Mouse (Mus musculus) liver, postnatal 0 days (tissue): ENCODE results near the gene Kif17. TPM values are rescaled to one million over a fixed set of nuclear protein-coding genes. Genes with fewer than 3 reads are reported as not detected.

Experiments
- ATAC-seq: fragments of 200-750 bp; cut with Nextera tagmentation; 2 replicates; pipeline ENCODE4 v1.8.0; 2017; ENCODE audit warnings: mild to moderate bottlenecking, moderate library complexity
- DNase-seq: peaks from one replicate; pipeline ENCODE4 v3.0.0-alpha.2; 2016
- H3K27ac ChIP-seq: fragments of 300-500 bp; sonication (generic); 2 replicates; pipeline ENCODE4 v1.5.1; 2014; ENCODE audit warnings: antibody characterized with exemption, moderate library complexity, mild to moderate bottlenecking, low read depth
- H3K27me3 ChIP-seq: fragments of 300-500 bp; sonication (generic); 2 replicates; pipeline ENCODE4 v1.6.1; 2014; ENCODE audit warnings: low read length, control low read depth, mixed read lengths; ENCODE audit not compliant: insufficient read depth
- H3K36me3 ChIP-seq: fragments of 300-500 bp; sonication (generic); replicated peaks from 2 replicates; pipeline ENCODE4 v1.6.1; 2014; ENCODE audit warnings: mild to moderate bottlenecking, control low read depth, low read length, moderate library complexity, mixed read lengths; ENCODE audit not compliant: insufficient read depth
- H3K4me1 ChIP-seq: fragments of 300-500 bp; sonication (generic); 2 replicates; pipeline ENCODE4 v1.6.1; 2014; ENCODE audit warnings: antibody characterized with exemption, mild to moderate bottlenecking, control low read depth; ENCODE audit not compliant: insufficient read depth
- H3K4me2 ChIP-seq: fragments of 300-500 bp; sonication (generic); 2 replicates; pipeline ENCODE4 v1.6.1; 2014; ENCODE audit warnings: low read depth, mild to moderate bottlenecking, low read length, moderate library complexity, mixed read lengths
- H3K4me3 ChIP-seq: fragments of 300-500 bp; sonication (generic); 2 replicates; pipeline ENCODE4 v1.5.1; 2014; ENCODE audit warnings: low read depth, low read length
- H3K9ac ChIP-seq: fragments of 300-500 bp; sonication (generic); replicated peaks from 2 replicates; pipeline ENCODE4 v1.6.1; 2014; ENCODE audit warnings: mild to moderate bottlenecking, moderate library complexity
- H3K9me3 ChIP-seq: fragments of 300-500 bp; sonication (generic); 2 replicates; pipeline ENCODE4 v1.6.1; 2016; ENCODE audit warnings: mild to moderate bottlenecking, control low read depth, low read length, mixed read lengths
- CTCF ChIP-seq: sonication (generic); IDR thresholded peaks from 2 replicates; pipeline ENCODE4 v1.5.1; 2016; ENCODE audit warnings: antibody characterized with exemption, low read depth
- EP300 ChIP-seq: IDR thresholded peaks from 2 replicates; pipeline ENCODE4 v1.6.1; 2016; ENCODE audit warnings: antibody characterized with exemption, low read depth, mild to moderate bottlenecking
- WGBS: fragments of 180-500 bp; shearing (Covaris S2); extraction: QIAGEN DNeasy Blood & Tissue Kit; methylation state at CpG from one replicate; pipeline ENCODE4 v1.1.7; 2014; ENCODE audit not compliant: insufficient replicate concordance; 5-methylcytosine and 5-hydroxymethylcytosine counted together
- polyA plus RNA-seq: library from polyadenylated mRNA; unstranded; fragments of >200 nt; fragmentation: Nextera tagmentation; extraction: Ambion mirVana; gene quantifications from 2 replicates; pipeline ENCODE4 v1.2.1, GENCODE M21; 2015

The Kif17 gene
- polyA plus RNA-seq, 1 experiment from 2014 or later: 0.08 TPM

DNA sequence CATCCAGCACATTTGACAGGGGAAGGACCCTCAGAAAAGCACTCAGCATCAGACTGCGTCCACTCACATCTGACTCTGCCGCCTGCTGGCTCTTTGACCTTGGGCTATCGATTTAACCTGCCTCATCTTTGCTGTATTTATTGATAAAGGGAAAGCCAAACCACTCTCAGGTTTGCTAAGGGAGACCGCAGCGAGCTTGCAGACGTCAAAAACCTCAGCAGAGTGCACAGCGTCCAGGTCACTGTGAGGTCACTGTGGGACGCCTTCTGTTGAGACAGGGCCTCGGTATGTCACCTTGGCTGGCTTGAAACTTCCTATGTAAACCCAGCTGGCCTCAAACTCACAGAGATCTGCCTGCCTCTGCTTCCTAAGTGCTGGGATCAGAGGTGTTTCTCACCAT, 87.1 kb downstream of the Kif17 start:
- Histone ChIP-seq H3K4me1 (no peaks in the 10 kb centered on the region), H3K27me3 (no peaks in the 10 kb centered on the region), H3K27ac (no peak overlapping the region), H3K9ac (no peak overlapping the region), H3K4me2 (no peak overlapping the region), H3K36me3 (no peaks in the 10 kb centered on the region), H3K4me3 (no peak overlapping the region), H3K9me3 (no peaks in the 10 kb centered on the region)
- ATAC-seq: 0 out of 2 replicates have a peak, but pooled peaks have one; percentile 19
- no peak for TF ChIP-seq EP300
- no peak for TF ChIP-seq CTCF
- 56% methylated on average over 9 of the region's 9 CpGs for WGBS
- DNase-seq: peak; percentile 21

DNA sequence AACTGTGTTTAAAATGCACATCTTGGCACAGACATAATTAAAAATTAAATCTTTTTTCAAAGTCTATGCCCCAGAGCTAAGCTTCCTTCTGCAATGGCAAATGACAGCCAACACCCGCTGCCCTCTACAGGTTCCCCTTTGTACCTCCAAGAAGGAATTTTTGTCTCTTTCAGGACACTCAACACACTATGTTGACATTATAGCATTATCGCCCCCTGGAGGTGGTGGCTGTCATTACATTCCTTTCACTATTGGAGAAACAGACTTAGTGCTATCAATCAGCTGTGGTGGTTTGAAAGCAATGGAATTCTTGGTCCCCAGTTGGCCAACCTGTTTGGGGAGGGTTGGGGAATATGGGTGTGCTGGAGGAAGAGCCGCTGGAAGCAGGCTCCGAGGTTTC, 89.7 kb downstream of the Kif17 start:
- Histone ChIP-seq H3K27me3 (no peaks in the 10 kb centered on the region), H3K9ac (no peak overlapping the region), H3K36me3 (no peaks in the 10 kb centered on the region), H3K4me3 (no peak overlapping the region), H3K4me1 (peaks cover 4% of the 10 kb centered on the region; the same call in 1 of the 2 replicates), H3K9me3 (no peaks in the 10 kb centered on the region), H3K27ac (no peak overlapping the region), H3K4me2 (no peak overlapping the region)
- TF ChIP-seq CTCF (peak; percentile 70), EP300 (no peak)
- DNase-seq (peak; percentile 44), ATAC-seq (no peak)
- 28% methylated on average over 4 of the region's 4 CpGs for WGBS

DNA sequence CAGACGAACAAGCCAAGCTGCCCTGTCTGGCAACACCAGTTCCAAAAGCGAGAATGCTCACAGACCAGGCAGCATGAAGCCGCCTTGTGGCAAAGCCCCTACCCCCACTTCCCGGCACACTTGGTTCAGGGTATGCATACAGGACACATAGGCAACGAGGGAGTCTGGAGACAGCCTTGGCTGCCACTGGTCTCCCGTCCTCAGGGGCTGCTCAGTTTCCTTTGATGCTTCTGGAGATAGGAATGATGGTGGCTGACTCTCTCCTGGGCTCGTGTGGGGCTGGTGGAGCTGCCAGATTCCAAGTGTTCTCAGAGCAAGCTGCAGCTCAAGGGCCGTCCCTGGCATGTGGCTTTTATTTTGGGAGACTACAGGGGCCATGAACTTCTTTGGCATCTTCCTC, 91.2 kb downstream of the Kif17 start:
- H3K36me3 ChIP-seq: no peaks in the 10 kb centered on the region
- H3K9me3 ChIP-seq: no peaks in the 10 kb centered on the region
- no peak overlapping the region for H3K4me2 ChIP-seq
- H3K27ac ChIP-seq: no peak overlapping the region
- H3K9ac ChIP-seq: no peak overlapping the region
- H3K4me3 ChIP-seq: no peak overlapping the region
- 65% methylated on average over 8 of the region's 8 CpGs for WGBS
- DNase-seq (no peak), ATAC-seq (no peak)
- no peaks in the 10 kb centered on the region for H3K27me3 ChIP-seq
- H3K4me1 ChIP-seq: peaks cover 4% of the 10 kb centered on the region; the same call in 1 of the 2 replicates
- no peak for TF ChIP-seq EP300
- no peak for TF ChIP-seq CTCF

DNA sequence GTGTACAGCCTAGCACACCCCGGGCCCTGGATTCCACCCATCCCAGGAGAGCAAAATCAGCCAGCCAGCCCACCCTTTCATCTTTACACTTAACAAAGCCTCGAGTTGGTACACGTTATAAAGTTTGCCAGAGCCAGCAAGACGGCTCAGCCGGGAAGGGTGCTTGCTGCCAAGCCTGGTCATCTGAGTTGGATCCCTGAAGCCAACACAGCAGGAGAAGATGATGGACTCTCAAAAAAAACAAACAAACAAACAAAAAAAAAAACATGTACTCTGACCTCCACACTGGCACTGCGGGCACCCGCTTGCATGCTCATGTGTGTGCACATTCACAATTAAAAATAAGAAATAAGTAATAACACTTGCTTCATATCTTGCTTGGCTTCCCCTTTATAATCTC, 91.8 kb downstream of the Kif17 start:
- Histone ChIP-seq H3K4me2 (no peak overlapping the region), H3K9me3 (no peaks in the 10 kb centered on the region), H3K27me3 (no peaks in the 10 kb centered on the region), H3K27ac (peak overlapping the region; percentile 87), H3K4me3 (no peak overlapping the region), H3K36me3 (peaks cover 3% of the 10 kb centered on the region; the same call in 1 of the 2 replicates), H3K4me1 (peaks cover 4% of the 10 kb centered on the region; the same call in 1 of the 2 replicates), H3K9ac (no peak overlapping the region)
- DNase-seq: no peak
- TF ChIP-seq CTCF: no peak
- ATAC-seq: no peak
- WGBS: 67% methylated on average over 7 of the region's 7 CpGs

DNA sequence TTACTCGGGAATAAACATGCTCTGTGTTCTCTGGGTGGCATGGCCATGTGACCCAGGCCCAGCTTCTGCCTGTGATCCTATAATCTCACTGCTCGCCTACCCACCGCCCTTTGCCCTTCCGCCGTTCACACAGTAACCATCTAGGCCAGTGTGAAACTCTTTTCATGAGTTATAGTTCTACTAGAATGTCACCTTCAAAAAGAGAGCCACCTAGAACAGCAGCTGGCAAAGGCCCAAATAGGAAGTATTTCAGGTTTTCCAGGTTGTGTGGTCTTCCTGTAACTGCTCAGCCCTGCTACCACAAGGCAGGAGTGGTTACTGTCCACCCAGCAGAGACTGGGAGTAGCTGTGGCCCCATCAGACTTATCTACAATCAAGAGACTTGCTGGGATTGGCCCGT, 92.5 kb downstream of the Kif17 start:
- DNase-seq: peak; percentile 62
- peaks cover 3% of the 10 kb centered on the region; the same call in 1 of the 2 replicates for H3K36me3 ChIP-seq
- H3K4me1 ChIP-seq: peaks cover 4% of the 10 kb centered on the region; the same call in 1 of the 2 replicates
- H3K9me3 ChIP-seq: no peaks in the 10 kb centered on the region
- peak overlapping the region; percentile 27; the same call in 1 of the 2 replicates for H3K9ac ChIP-seq
- TF ChIP-seq CTCF: no peak
- 0 out of 2 replicates have a peak, but pooled peaks have one; percentile 20 for TF ChIP-seq EP300
- peak; percentile 93 for ATAC-seq
- H3K4me2 ChIP-seq: no peak overlapping the region
- WGBS: 52% methylated on average over 6 of the region's 6 CpGs
- H3K4me3 ChIP-seq: no peak overlapping the region
- no peaks in the 10 kb centered on the region for H3K27me3 ChIP-seq
- H3K27ac ChIP-seq: peak overlapping the region; percentile 87

DNA sequence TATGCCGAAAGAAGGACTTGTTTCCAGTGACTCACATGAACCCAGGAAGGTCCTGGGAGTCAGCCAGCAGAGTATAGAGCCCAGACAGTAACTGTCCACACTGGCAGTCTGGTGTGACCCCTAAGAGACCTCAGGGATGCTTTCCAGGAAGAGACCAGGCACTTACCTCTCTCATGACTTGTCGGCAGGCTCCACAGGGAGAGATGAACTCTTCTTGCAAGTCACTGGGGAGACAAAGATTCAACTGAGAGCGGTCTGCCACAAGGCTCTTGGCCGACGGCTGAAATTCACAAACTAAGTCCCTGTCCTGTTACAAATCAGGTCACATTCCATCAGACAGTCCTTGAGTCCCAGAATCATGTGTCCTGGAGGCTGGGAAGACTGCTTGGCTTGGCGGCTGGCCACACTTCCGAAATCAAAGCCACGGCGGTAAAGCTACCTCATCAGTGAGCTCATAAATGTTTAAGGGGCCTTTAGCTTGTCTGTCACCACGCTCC, 93.2 kb downstream of the Kif17 start:
- ATAC-seq (peak; percentile 40), DNase-seq (no peak)
- WGBS: 66% methylated on average over 10 of the region's 10 CpGs
- Histone ChIP-seq H3K4me2 (no peak overlapping the region), H3K27ac (peak overlapping the region; percentile 87), H3K9ac (peak overlapping the region; percentile 27; the same call in 1 of the 2 replicates), H3K9me3 (no peaks in the 10 kb centered on the region), H3K36me3 (peaks cover 3% of the 10 kb centered on the region; the same call in 1 of the 2 replicates), H3K4me1 (peaks cover 4% of the 10 kb centered on the region; the same call in 1 of the 2 replicates), H3K4me3 (no peak overlapping the region), H3K27me3 (no peaks in the 10 kb centered on the region)
- TF ChIP-seq EP300: no peak
- no peak for TF ChIP-seq CTCF
